Mouse (Mus musculus) urinary bladder, adult 18-20 months (tissue): ENCODE data around the gene Arg2.
"Not testable (repeated sequence)": the region's sequence is repeated elsewhere in the genome, so short reads cannot be mapped to it uniquely, and the experiment has no call there.

Experiments
- DNase-seq, 2 experiments: peaks; one replicate each; pipeline ENCODE4 v3.0.0; 2022; ENCODE audit warnings: low spot score in 2 of 2, mixed read lengths in 2 of 2

Arg2 gene

GRCm38 (mm10) chr12:79171269-79171995 lies 40.9 kb downstream of the Arg2 start:
- no peak for DNase-seq

GRCm38 (mm10) chr12:79172019-79172941 lies 41.7 kb downstream of the Arg2 start, which contains the start of gene Vti1b:
Gene Vti1b, minus strand, starts transcription at chr12:79172667.
- peak; percentile 87 to 97 for DNase-seq

- no peak for DNase-seq
Measured at GRCm38 (mm10) chr12:79173721-79174120, 43.1 kb downstream of the Arg2 start.

- DNase-seq: no peak
Measured at GRCm38 (mm10) chr12:79175998-79176397, 45.4 kb downstream of the Arg2 start.

GRCm38 (mm10) chr12:79185160-79185559 lies 54.6 kb downstream of the Arg2 start:
- DNase-seq: not testable (repeated sequence)

GRCm38 (mm10) chr12:79190931-79191673 lies 60.5 kb downstream of the Arg2 start:
- DNase-seq: peak in 1 of 2 experiments; percentile 18

GRCm38 (mm10) chr12:79191701-79192100 lies 61.1 kb downstream of the Arg2 start:
- peak; percentile 64 to 65 for DNase-seq

- no peak for DNase-seq
Measured at GRCm38 (mm10) chr12:79192193-79192592, 61.6 kb downstream of the Arg2 start, which contains the start of gene Rdh11. Gene Rdh11, minus strand, starts transcription at chr12:79192293.

GRCm38 (mm10) chr12:79193441-79193840 lies 62.9 kb downstream of the Arg2 start:
- peak; percentile 52 to 59 for DNase-seq

GRCm38 (mm10) chr12:79197105-79197504 lies 66.5 kb downstream of the Arg2 start:
- DNase-seq: no peak

GRCm38 (mm10) chr12:79201882-79202281 lies 71.3 kb downstream of the Arg2 start:
- DNase-seq: no peak
